Mouse (Mus musculus): ENCODE results near the gene Jdp2.
A peak's percentile ranks its signal among the peaks of the same experiment; 100 is the strongest.

Jdp2 gene

DNA sequence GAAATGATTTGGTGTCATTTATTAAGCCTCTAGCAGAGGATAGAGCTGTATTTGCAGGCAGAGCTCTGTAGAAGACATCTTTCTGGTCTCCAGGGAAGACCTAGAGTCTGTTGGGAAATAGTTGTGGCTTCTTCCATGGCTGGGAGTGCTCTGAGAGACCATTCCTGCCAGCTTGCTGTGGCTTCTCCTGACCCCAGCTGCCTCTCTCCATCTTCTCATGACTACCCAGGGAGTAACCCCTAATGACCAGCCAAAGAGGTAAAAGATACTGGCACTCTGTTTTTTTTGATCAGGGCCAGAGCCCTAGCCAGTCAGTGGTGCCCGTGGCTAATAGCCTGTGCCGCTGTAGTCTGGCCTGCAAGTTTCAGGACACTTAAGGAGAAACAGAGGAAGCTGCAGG lies 3.3 kb downstream of the Jdp2 start:
- DNase-seq = no peak

DNA sequence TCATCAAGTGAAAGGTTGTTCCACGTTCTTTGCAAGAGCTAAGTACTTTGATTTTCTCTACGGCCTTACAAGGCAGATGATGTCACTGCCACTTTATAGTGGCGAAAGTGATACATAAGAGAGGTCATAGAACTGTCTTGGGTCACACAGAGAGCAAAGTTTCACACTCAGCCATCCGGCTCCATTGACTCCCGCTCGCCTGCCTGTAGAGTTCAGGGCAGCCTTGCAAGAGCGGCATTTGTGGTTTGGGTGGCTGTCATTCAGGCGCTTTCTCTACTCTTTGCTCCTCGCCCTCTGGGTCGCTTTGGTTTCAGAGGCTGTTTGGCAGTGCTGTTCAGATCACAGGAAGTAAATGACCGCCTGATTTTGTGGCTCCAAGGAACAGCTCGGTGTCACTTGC lies 4.0 kb downstream of the Jdp2 start:
- no peak for DNase-seq

DNA sequence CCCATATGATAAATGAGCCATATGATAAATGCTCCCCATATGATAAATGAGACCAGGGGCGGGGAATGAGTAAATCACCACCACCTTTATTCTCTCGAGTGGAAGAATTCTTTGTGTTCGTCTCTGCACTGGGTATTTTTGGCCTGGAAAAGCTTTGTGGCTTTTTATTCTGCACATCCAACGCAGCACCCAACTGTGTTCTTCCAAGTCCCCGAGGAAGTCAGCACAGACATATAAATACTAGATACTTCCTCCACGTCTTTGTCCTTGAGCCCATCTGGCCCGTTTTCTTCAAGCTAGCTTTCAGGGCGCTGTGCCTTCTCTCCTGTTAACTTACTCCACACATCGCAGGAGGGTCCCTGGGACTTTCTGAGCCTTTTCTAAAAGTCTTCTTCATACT lies 4.9 kb downstream of the Jdp2 start:
- DNase-seq = no peak

DNA sequence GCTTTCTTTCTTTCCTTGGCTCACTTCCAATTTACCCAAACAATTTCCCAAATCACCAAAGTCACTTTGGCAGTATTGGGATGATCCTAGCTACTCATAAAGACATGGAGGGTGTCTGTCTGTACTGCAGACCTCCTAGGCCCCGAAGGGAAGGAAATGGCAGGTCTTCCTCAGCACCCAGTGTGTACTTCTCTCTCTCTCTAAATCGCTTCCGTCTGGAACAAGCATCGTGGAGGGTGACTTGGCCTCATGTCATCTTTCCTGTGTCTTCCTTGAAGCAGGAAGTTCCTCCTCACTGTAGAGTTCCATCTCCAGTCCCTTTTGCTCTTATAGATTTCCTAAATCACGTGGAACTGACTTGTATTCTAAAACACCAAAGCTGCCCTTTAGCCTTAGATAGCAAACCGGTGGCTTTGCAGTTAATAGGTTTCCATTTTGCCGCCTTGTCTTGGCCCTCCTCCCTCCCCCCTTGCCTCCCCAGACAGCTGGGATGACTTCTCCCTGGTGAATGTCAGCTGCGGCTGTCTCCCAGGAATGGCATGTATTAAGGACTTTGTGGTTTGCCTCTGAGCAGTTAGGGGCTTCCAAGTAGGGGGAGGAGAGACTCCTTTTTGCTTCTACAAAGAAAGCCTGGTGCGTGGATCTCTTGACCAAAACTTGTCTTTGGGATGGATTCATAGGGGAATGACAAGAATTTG lies 5.6 kb downstream of the Jdp2 start:
- no peak for DNase-seq

DNA sequence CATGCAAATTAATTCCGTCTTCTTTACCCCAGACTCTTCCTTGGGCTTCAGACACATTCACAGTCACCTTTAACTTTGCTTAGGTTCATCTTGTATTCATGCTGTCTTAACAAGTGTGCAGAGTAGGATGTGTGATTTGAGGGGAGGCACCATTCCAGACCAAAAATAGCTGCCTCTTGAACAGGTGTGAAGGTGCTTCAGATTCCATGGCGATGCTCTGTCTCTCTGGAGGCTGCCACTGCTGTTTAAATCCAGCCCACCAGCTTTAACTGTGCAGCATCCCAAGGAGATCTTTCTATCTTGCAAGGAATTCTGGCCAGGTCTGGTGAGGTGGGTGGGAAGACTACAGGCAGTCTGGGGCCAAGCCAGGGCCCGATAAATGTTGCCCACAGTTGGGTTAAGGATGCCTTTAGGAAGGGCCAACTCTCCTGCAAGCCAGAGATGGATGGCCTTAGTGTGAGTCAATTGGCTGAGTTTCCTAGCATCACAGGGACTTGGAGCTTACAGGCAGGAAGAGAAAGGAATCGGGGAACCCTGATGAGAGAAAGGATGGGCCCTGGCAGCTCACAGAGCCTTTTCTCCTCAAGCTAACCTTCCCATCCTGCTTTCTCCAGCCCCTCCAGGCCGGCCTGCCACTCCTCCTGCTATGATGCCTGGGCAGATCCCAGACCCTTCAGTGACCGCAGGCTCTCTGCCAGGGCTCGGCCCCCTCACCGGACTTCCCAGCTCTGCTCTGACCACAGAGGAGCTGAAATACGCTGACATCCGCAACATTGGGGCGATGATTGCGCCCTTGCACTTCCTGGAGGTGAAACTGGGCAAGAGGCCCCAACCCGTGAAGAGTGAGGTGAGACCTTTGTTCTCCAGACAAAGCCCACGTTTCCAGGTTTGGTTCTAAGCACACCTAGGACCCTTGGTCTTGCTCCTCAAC lies 9.0 kb downstream of the Jdp2 start:
- DNase-seq = no peak

DNA sequence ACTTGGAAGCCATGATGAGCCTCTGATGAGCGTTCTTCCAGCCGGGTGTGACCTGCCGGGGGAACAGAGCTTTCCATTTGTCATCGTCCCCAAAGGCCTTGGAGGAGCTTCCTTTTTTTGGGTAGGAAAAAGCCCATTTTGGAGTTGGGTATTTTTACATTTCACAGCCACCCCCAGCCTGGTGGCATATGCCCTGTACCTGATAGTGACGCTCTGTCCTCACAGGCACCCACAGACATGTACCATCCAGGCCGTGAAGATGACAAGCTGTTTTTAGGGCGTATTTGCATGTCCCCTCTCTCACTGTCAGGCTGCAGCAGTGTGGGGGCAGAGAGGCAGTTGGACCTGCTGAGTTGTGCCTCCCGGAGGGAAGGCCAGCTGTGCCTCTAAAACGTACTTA lies 11.3 kb downstream of the Jdp2 start:
- DNase-seq = no peak

DNA sequence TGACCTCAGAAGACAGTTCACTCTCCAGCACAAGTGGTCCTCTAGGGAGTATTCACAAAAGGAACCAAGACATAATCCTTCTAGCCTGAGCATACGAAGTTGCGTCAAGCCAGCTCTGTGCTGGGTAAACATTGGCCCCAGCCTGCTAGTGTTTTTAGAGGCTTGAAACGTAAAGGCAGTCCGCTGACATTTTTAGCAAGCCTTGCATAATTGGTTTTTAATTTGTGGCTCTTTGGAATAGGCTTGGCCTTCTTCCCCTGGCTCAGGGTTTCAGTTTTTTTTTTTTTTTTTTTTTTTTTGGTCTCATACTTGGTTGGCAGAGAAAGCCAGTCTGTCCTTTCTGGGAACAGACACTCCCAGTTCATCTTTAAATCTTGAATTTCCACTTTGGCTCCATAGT lies 15.3 kb downstream of the Jdp2 start:
- no peak for DNase-seq

DNA sequence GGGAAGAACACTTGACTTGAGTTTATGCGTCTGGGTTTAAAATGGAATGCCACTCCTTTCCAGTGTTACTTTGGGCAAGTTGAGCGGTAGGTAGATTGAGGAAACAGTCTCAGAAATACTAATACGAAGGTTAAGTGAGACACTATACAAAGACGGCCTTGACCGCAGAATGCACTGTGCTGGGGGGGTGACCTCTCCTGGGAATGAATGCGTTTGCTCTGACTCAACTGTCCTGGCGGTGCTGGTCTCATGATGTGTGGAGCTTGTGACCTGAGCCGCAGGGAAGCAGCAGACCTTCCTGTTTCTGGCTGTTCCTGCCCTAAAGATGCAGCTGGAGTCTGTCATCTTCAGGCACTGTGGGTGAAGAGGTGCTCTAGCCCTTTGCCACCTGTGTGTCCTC lies 16.7 kb downstream of the Jdp2 start:
- no peak for DNase-seq

DNA sequence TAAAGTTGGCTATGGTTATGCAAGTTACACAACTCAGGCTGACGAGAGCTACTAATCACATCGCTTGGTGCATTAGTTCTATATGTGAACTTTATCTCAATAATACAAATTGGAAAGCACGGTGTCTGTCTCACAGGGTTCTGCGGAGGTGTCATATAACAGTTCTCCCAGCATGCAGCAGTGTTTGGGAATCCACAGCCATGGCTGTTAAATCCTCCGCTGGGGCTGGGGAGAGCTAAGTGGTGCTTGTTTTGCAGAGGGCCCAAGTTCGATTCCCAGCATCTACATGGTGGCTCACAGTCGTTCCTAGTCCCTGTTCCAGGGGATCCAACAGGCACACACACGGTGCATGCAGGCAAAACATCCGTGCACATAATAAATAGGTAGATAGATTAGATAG lies 19.1 kb downstream of the Jdp2 start:
- DNase-seq = no peak

DNA sequence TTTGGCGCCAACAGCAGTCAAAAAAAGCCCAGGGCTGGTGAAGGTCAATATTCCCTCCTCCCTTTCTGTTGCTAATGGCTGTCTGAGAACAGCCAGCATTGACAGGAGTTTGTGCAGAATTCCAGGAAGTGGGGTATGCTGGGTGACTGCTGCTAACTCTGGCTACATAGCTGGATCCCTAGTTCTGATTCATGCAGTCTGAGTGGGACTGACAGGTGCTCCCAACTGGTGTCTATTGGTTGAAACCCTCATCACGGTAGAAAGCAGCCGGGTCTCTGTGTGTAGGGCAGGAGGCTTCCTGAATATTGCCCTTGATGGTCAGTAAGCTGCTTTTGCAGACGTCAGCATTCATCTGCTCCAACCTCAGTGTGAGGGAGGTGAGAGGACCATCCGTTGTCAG lies 19.6 kb downstream of the Jdp2 start:
- DNase-seq = no peak

DNA sequence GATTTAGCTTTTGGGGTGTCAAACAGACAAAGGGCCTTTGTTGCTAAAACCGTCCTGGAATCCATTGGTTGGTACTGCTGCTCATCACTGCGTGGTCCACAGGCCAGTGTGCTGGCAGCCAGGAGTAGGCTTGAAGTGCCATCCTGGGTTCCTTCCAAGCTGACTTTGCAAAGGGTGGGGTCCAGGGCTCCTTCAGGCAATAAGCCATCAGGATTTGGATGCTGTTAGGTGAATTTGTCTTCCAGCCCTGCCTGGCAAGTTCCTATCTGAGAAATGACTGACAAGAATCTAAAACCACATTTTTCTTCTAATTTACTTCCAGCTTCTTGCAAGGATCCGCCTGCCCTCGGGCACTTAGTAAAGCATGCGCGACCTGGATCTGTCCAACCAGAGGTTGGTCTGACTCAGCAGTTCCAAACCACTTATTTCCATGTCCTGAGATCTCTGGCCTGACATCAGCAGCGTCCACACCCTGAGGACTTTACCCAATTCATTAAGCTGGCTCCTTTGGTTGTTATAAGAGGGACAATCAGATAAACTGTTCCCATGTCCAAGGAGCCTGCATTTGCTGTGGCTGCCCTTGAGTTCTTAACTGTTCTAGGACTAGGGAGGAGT lies 20.6 kb downstream of the Jdp2 start:
- DNase-seq = no peak

DNA sequence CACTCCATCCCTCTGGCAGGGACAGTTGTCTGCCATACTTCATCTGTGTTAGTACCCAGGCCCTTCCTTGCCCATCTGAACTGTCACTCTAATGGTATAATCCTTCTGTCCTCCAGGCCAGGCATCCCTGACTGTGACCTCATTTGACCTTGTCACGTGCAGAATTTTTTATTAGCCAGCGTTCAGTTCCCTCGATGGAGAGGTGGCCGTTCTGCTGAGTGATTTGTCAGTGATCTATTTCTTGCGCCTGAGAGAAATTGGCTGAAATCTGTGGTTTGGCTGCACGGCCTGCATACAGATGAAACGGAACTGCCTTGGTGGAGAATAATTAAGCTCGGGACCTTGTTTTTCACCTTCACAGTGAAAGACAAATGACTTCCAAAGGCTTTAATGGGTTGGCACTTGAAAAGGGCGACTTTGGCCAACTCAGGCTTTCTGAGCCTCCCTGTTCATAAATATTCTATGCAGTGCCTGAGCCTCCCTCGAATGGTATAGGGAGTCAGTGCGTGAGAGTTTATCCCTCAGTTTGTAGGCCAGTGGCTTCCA lies 21.1 kb downstream of the Jdp2 start:
- DNase-seq = no peak

DNA sequence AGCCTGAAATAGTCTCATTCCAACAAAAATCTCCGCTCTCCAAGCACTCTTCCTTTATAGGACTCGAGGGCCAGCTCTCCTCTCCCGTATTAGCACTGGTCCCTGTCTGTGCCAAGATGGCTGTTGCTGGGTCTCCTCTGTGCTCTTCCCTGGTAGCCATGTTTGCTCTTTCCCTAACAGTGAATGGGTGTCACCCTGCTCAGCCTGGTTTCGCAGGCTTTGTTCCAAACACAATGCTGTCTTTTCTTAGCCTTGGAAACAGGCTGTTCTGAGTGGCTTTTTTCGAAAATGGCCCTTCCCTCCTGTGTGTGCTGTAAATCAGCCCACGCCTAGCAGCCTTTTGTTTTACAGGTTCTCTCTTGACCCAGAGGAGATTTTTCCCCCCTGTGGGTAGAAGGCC lies 22.2 kb downstream of the Jdp2 start:
- DNase-seq = no peak

DNA sequence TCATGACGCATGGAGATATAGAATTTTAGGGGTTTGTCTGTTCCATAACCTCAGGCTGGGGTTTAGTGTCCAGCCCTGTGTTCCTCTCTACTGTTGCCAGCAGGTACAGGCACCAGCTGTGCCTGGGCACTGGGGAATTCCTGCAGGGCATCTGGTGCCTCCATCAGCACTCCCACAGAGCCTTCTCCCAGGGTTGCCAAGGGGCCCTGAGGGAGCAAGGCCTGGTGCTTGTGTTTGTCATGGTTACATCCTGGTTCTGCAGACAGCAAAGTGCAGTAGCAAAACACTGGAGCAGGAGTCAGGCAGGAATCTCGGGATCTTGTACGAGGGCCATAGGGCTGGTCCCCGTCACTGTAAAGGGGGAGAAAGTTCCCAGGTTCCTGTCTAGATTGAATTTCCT lies 22.8 kb downstream of the Jdp2 start:
- no peak for DNase-seq

DNA sequence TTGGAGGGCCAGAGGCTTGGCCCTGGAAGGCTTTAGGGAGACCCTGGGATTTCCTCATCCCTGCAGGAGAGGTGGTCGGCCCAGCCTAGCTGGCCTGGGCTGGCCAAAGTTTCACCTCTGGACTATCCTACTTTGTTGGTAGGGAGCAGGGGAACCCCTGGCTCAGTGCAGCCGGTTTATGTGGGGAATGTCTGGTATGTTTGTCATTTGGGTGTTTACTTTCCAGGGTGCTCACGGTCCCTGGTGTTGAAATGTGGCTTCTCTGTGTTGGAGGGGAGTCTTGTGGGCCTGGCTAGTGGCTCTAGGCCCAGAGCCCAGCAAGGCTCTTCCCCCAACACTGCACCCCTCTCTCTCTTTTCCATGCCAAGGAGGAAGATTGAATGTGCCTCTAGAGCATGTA lies 24.9 kb downstream of the Jdp2 start:
- no peak for DNase-seq

DNA sequence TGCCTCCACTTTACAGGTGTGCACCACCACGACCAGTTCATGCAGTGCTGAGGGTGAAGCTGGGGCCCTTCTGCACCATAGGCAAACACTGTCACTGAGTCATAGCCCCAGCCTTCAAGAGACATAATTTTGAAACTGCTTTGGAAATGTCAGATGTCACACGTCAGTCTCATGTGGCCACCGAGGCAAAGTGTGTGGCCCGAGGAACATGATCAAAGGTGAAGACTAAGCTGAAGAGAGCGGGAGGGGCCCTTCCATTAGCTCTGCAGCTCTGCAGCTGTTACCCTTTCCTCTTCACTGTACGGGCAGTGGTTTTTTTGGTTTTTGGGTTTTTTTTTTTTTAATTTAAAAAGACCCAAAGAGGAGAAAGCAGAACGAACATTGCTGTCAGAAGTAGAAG lies 25.8 kb downstream of the Jdp2 start:
- DNase-seq = no peak

DNA sequence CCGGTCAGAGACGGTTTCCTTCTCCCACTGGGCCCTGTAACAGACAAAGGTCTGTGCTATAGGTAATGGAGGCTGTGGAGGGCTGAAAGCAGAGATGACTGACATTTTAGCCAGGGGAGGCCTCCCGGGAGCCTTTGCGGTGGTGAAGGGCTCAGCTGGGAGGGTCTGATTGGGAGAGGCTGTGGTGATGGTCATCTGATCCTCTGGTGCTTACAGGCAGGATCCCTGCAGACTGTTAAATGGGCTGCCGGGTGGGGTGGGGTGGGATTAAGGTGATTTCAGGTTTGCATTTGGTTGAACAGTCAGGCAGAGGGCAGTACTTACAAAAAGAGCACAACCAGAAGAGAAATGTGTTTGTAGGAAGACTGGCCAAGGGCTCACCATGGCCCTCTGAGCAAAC lies 27.0 kb downstream of the Jdp2 start:
- DNase-seq = no peak

DNA sequence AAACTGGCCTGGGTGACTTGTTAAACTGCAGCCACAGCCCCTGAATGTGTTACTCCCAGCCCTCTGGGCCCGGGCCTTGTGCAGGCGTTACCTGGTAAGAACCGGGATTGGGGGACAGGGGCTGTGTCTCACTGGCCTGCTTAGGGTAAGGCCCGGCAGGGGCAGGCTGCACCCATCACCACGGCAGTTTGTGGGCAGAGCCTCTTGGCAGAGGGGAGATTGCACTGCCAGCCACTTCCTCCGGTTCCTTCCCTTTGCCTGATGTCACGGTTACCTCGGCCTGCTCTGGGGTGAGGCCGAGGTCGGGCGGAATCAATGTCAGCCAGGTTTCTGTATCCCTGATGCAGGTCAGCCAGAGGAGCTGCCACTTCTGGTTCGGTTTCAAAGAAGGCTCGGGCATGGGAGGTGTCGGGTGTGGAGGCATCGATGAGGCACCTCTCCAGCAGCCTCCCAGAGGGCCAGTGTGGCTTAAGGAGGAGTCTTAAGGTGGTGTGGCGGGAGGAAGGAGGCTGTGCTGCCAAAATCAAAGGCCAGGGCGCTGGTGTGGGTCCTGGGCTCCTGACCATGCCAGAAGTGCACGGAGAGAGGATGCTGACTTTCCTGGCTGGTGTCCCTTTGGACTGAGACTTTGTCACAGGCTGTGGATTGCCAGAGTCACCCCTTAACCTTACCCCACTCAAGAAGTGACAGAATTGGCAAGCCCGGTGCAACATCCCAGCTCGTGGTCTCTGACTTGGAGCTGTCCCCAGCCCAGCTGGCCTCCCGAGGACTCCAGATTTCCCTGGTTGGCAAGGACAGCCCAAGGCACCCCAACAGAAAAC lies 31.0 kb downstream of the Jdp2 start:
- DNase-seq = peak in 1 of 2 experiments; percentile 1

DNA sequence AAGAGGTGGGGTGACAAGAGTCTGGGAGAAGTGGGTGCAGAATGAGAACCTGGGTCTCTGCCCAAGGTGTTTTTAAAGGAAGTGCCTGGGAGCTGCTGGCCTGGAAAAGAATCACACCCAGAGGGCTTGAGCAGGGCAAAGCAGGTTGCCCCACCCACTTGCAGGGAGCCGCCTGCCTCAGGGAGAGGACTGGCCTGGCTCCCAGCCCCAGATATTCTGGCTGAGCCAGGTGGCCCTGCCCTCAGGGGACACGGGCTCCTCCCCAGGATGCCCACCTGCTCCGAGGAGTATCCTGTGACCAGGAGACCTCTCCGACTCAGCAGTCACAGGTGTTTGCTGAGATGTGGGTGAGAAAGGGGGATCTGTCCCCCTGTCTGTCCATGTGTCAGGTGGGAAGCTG lies 32.4 kb downstream of the Jdp2 start:
- no peak for DNase-seq

DNA sequence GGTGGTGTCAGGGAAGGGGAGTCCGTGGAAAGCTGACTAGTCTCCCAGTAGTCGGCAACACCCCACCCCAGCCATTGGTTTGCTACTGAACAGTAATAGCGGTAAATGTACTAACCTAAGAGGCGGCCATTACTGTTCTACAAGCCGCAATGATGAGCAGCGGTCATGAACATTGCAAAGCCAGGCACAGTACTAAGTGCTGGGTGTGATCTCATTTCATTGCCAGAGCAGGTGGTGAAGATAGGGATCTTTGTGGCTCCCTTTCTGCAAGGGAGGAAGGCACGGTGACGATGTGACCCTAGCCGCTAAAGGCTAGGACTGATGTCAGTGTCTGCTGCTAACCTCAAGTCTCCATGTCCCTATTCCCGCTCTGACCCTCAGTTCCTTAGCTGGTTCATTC lies 33.5 kb downstream of the Jdp2 start:
- no peak for DNase-seq

DNA sequence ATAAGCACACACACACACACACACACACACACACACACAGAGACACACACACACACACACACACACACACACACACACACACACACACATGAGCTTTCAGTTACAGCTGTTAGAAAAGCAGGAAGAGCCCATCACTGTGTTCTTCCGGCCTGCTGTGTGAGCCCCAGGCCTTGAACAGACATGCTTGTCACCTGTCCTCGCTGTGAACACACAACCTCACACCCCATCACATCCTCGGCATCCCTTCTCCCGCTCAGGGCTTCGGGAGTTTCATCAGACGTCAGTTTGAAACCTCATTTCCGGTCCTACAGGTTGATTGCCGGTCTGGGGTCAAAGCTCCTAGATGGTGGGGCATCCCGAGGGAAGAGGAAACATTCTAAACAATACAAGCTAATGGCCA lies 39.1 kb downstream of the Jdp2 start:
- no peak for DNase-seq

DNA sequence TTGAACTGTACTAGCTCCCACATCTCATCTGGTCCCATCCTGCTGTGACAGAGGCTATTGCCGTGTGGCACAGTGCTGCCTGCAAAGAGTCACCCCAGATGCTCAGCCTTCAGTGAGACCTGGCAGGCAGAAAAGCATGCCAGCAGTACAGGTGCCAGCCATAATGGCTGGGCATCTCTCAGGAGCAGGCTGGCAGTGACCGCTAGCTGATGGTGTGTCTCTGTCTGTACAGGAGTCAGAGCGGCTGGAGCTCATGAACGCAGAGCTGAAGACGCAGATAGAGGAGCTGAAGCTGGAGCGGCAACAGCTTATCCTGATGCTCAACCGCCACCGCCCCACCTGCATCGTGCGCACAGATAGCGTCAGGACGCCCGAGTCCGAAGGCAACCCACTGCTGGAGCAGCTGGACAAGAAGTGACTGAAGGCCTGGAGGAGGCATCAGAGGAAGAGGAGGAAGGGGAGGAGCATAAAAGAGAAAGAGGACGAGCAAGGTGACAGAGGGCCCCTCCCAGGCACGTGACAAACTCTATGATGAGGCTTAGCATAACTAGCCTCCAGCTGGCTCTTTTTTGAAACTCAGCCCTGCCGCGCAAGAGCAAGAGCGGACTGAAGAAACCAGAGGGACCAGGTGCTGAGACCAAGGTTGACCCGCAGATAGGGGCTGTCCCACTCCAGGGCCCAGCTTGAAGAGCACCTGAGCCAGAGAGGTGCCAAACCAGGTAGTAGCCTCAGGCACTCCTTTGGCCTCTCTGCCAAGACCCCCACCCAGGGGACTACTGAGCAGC lies 39.9 kb downstream of the Jdp2 start:
- DNase-seq = no peak
